Mouse (Mus musculus) megakaryocyte, embryonic 14.5 days (primary cell): ENCODE measurements around the gene Polr2j.
"Not testable (repeated sequence)": the region's sequence is repeated elsewhere in the genome, so short reads cannot be mapped to it uniquely, and the experiment has no call there.

ENCODE experiments used
- FLI1 ChIP-seq: IDR thresholded peaks from 2 replicates; pipeline ENCODE4 v1.6.1; 2012; ENCODE audit warnings: low read length, inconsistent platforms, mixed read lengths
- GATA1 ChIP-seq: IDR thresholded peaks from 3 replicates; pipeline ENCODE4 v1.6.1; 2012; ENCODE audit warnings: mixed read lengths, low read length, inconsistent platforms, borderline replicate concordance

- TF ChIP-seq GATA1, FLI1: not testable (repeated sequence)
Measured at GRCm38 (mm10) chr5:136149134-136149576, 32.7 kb downstream of the Polr2j start.
